Mouse (Mus musculus): Measurements from ENCODE around the gene Actr10. TPM values are rescaled to one million over a fixed set of nuclear protein-coding genes. Genes with fewer than 3 reads are reported as not detected.

Actr10 gene
- polyA plus RNA-seq, 1 experiment from 2014 or later = 261 TPM

GRCm38 (mm10) chr12:70969485-70970184 lies 32.0 kb downstream of the Actr10 start:
- no peak overlapping the region for H3K27ac ChIP-seq (ENCODE audit: low read depth, low read length)

GRCm38 (mm10) chr12:70973831-70974230 lies 36.2 kb downstream of the Actr10 start:
- H3K36me3 ChIP-seq (ENCODE audit: control insufficient read depth, insufficient read depth, low read length) = no peaks in the 10 kb centered on the region
- peak overlapping the region; percentile 90; the same call in 1 of the 2 replicates for H3K4me3 ChIP-seq (ENCODE audit: low read depth, low read length)
- H3K4me2 ChIP-seq (ENCODE audit: low read depth, low read length, severe bottlenecking) = no peak overlapping the region; the same call in 1 of the 2 replicates
- H3K27me3 ChIP-seq (ENCODE audit: control insufficient read depth, insufficient read depth, low read length) = no peaks in the 10 kb centered on the region
- DNase-seq (ENCODE audit: low spot score) (no peak), ATAC-seq (replicated peaks; ENCODE audit: low FRiP score) (no peak)
- no peaks in the 10 kb centered on the region for H3K9me3 ChIP-seq (ENCODE audit: control insufficient read depth, low read length)
- H3K4me1 ChIP-seq (replicated peaks; ENCODE audit: control insufficient read depth, insufficient read depth, low read length) = peaks cover 5% of the 10 kb centered on the region
- 92% methylated on average over 4 of the region's 4 CpGs for WGBS
- H3K9ac ChIP-seq (ENCODE audit: low read length) = no peak overlapping the region
- no peak overlapping the region for H3K27ac ChIP-seq (ENCODE audit: low read depth, low read length)

More at GRCm38 (mm10) chr12:70969485-70970184, 32.0 kb downstream of the Actr10 start:
- Histone ChIP-seq H3K36me3 (ENCODE audit: control insufficient read depth, insufficient read depth, low read length) (no peaks in the 10 kb centered on the region), H3K27me3 (ENCODE audit: control insufficient read depth, insufficient read depth, low read length) (no peaks in the 10 kb centered on the region), H3K4me2 (ENCODE audit: low read depth, low read length, severe bottlenecking) (peak overlapping the region; percentile 35; the same call in 1 of the 2 replicates), H3K4me3 (ENCODE audit: low read depth, low read length) (peak overlapping the region; percentile 29), H3K9me3 (ENCODE audit: control insufficient read depth, low read length) (no peaks in the 10 kb centered on the region), H3K4me1 (replicated peaks; ENCODE audit: control insufficient read depth, insufficient read depth, low read length) (0 out of 2 replicates have a peak, but pooled peaks cover 2% of the 10 kb centered on the region), H3K9ac (ENCODE audit: low read length) (no peak overlapping the region)
- ATAC-seq (replicated peaks; ENCODE audit: low FRiP score) = no peak; the same call in 1 of the 2 replicates
- DNase-seq (ENCODE audit: low spot score) = peak; percentile 78
- 5% methylated on average over 17 of the region's 17 CpGs for WGBS

GRCm38 (mm10) chr12:70974441-70975266 lies 37.0 kb downstream of the Actr10 start, which contains the start of gene Psma3:
Gene Psma3 (plus strand): TSS chr12:70974621.
- peak within 1 kb of the TSS; percentile 90 for H3K4me3 ChIP-seq (ENCODE audit: low read depth, low read length)
- H3K36me3 ChIP-seq (ENCODE audit: control insufficient read depth, insufficient read depth, low read length) = no peaks in the 10 kb centered on the region
- WGBS = under 1% methylated on average over 71 of the region's 71 CpGs
- ATAC-seq (replicated peaks; ENCODE audit: low FRiP score) (peak; percentile 99), DNase-seq (ENCODE audit: low spot score) (peak; percentile 93)
- peak within 1 kb of the TSS; percentile 93 for H3K9ac ChIP-seq (ENCODE audit: low read length)
- H3K27me3 ChIP-seq (ENCODE audit: control insufficient read depth, insufficient read depth, low read length) = no peaks in the 10 kb centered on the region
- H3K9me3 ChIP-seq (ENCODE audit: control insufficient read depth, low read length) = no peaks in the 10 kb centered on the region
- H3K4me1 ChIP-seq (replicated peaks; ENCODE audit: control insufficient read depth, insufficient read depth, low read length) = peaks cover 5% of the 10 kb centered on the region
- H3K27ac ChIP-seq (ENCODE audit: low read depth, low read length) = peak within 1 kb of the TSS; percentile 87
- H3K4me2 ChIP-seq (ENCODE audit: low read depth, low read length, severe bottlenecking) = peak within 1 kb of the TSS; percentile 68

- Histone ChIP-seq H3K9me3 (ENCODE audit: control insufficient read depth, low read length) (no peaks in the 10 kb centered on the region), H3K4me1 (replicated peaks; ENCODE audit: control insufficient read depth, insufficient read depth, low read length) (peaks cover 5% of the 10 kb centered on the region), H3K4me2 (ENCODE audit: low read depth, low read length, severe bottlenecking) (peak overlapping the region; percentile 68), H3K36me3 (ENCODE audit: control insufficient read depth, insufficient read depth, low read length) (no peaks in the 10 kb centered on the region), H3K27me3 (ENCODE audit: control insufficient read depth, insufficient read depth, low read length) (no peaks in the 10 kb centered on the region), H3K4me3 (ENCODE audit: low read depth, low read length) (peak overlapping the region; percentile 90), H3K27ac (ENCODE audit: low read depth, low read length) (peak overlapping the region; percentile 87), H3K9ac (ENCODE audit: low read length) (peak overlapping the region; percentile 93)
- no peak for ATAC-seq (replicated peaks; ENCODE audit: low FRiP score)
- DNase-seq (ENCODE audit: low spot score) = peak; percentile 55
- WGBS = 26% methylated on average over 10 of the region's 10 CpGs
Observed at GRCm38 (mm10) chr12:70975406-70975805, 37.7 kb downstream of the Actr10 start.

GRCm38 (mm10) chr12:70975891-70976290 lies 38.2 kb downstream of the Actr10 start:
- Histone ChIP-seq H3K36me3 (ENCODE audit: control insufficient read depth, insufficient read depth, low read length) (no peaks in the 10 kb centered on the region), H3K4me1 (replicated peaks; ENCODE audit: control insufficient read depth, insufficient read depth, low read length) (peaks cover 5% of the 10 kb centered on the region), H3K27ac (ENCODE audit: low read depth, low read length) (no peak overlapping the region), H3K9ac (ENCODE audit: low read length) (peak overlapping the region; percentile 93; the same call in 1 of the 2 replicates), H3K9me3 (ENCODE audit: control insufficient read depth, low read length) (no peaks in the 10 kb centered on the region), H3K4me3 (ENCODE audit: low read depth, low read length) (peak overlapping the region; percentile 90), H3K4me2 (ENCODE audit: low read depth, low read length, severe bottlenecking) (peak overlapping the region; percentile 68), H3K27me3 (ENCODE audit: control insufficient read depth, insufficient read depth, low read length) (no peaks in the 10 kb centered on the region)
- DNase-seq (ENCODE audit: low spot score) (no peak), ATAC-seq (replicated peaks; ENCODE audit: low FRiP score) (no peak)
- 79% methylated on average over 3 of the region's 3 CpGs for WGBS

GRCm38 (mm10) chr12:70978345-70978744 lies 40.7 kb downstream of the Actr10 start:
- Histone ChIP-seq H3K27me3 (ENCODE audit: control insufficient read depth, insufficient read depth, low read length) (no peaks in the 10 kb centered on the region), H3K9ac (ENCODE audit: low read length) (no peak overlapping the region), H3K4me3 (ENCODE audit: low read depth, low read length) (no peak overlapping the region), H3K4me2 (ENCODE audit: low read depth, low read length, severe bottlenecking) (no peak overlapping the region), H3K36me3 (ENCODE audit: control insufficient read depth, insufficient read depth, low read length) (no peaks in the 10 kb centered on the region), H3K27ac (ENCODE audit: low read depth, low read length) (no peak overlapping the region), H3K4me1 (replicated peaks; ENCODE audit: control insufficient read depth, insufficient read depth, low read length) (peaks cover 5% of the 10 kb centered on the region), H3K9me3 (ENCODE audit: control insufficient read depth, low read length) (no peaks in the 10 kb centered on the region)
- ATAC-seq (replicated peaks; ENCODE audit: low FRiP score) (no peak), DNase-seq (ENCODE audit: low spot score) (no peak)
- 91% methylated on average over 7 of the region's 7 CpGs for WGBS

GRCm38 (mm10) chr12:70984855-70985550 lies 47.3 kb downstream of the Actr10 start:
- no peaks in the 10 kb centered on the region for H3K9me3 ChIP-seq (ENCODE audit: control insufficient read depth, low read length)
- H3K4me3 ChIP-seq (ENCODE audit: low read depth, low read length) = no peak overlapping the region
- H3K4me1 ChIP-seq (replicated peaks; ENCODE audit: control insufficient read depth, insufficient read depth, low read length) = no peaks in the 10 kb centered on the region
- H3K9ac ChIP-seq (ENCODE audit: low read length) = no peak overlapping the region
- DNase-seq (ENCODE audit: low spot score) = no peak
- 94% methylated on average over 7 of the region's 7 CpGs for WGBS
- H3K36me3 ChIP-seq (ENCODE audit: control insufficient read depth, insufficient read depth, low read length) = no peaks in the 10 kb centered on the region; the same call in 1 of the 2 replicates
- H3K27ac ChIP-seq (ENCODE audit: low read depth, low read length) = no peak overlapping the region
- ATAC-seq (replicated peaks; ENCODE audit: low FRiP score) = no peak
- H3K27me3 ChIP-seq (ENCODE audit: control insufficient read depth, insufficient read depth, low read length) = no peaks in the 10 kb centered on the region
- no peak overlapping the region for H3K4me2 ChIP-seq (ENCODE audit: low read depth, low read length, severe bottlenecking)

GRCm38 (mm10) chr12:70997225-70997624 lies 59.6 kb downstream of the Actr10 start:
- DNase-seq (ENCODE audit: low spot score) (no peak), ATAC-seq (replicated peaks; ENCODE audit: low FRiP score) (no peak)
- WGBS = 91% methylated on average over 5 of the region's 5 CpGs
- no peaks in the 10 kb centered on the region for H3K4me1 ChIP-seq (replicated peaks; ENCODE audit: control insufficient read depth, insufficient read depth, low read length)
- H3K9me3 ChIP-seq (ENCODE audit: control insufficient read depth, low read length) = no peaks in the 10 kb centered on the region
- no peak overlapping the region for H3K4me3 ChIP-seq (ENCODE audit: low read depth, low read length)
- H3K36me3 ChIP-seq (ENCODE audit: control insufficient read depth, insufficient read depth, low read length) = peaks cover 3% of the 10 kb centered on the region; the same call in 1 of the 2 replicates
- H3K27ac ChIP-seq (ENCODE audit: low read depth, low read length) = no peak overlapping the region
- no peak overlapping the region for H3K4me2 ChIP-seq (ENCODE audit: low read depth, low read length, severe bottlenecking)
- no peaks in the 10 kb centered on the region for H3K27me3 ChIP-seq (ENCODE audit: control insufficient read depth, insufficient read depth, low read length)
- no peak overlapping the region for H3K9ac ChIP-seq (ENCODE audit: low read length)

All from forebrain, embryonic 11.5 days (tissue).